Mouse (Mus musculus): Measurements from ENCODE around the gene Srms.

- TF ChIP-seq POLR2A (IDR thresholded peaks at IDR 0.05; ENCODE audit: insufficient read depth, low read depth, low read length) (no peak), CTCF (IDR thresholded peaks at IDR 0.05; ENCODE audit: insufficient read depth, low read depth, low read length) (no peak)
Observed at GRCm38 (mm10) chr2:181220361-181220760, 7.4 kb upstream of the Srms start.
